Mouse (Mus musculus) liver, adult 2 months (tissue): ENCODE results near the gene Fmo6.

ENCODE experiments used
- CTCF ChIP-seq: fragments of 200-500 bp; IDR thresholded peaks from 2 replicates; pipeline ENCODE4 v1.5.1; 2011; ENCODE audit warnings: low read depth, low read length, control low read depth
- POLR2A ChIP-seq: fragments of 200-500 bp; IDR thresholded peaks from 2 replicates; pipeline ENCODE4 v1.6.1; 2011; ENCODE audit warnings: low read length, control low read depth; ENCODE audit not compliant: insufficient read depth; ENCODE audit errors: extremely low read depth

DNA sequence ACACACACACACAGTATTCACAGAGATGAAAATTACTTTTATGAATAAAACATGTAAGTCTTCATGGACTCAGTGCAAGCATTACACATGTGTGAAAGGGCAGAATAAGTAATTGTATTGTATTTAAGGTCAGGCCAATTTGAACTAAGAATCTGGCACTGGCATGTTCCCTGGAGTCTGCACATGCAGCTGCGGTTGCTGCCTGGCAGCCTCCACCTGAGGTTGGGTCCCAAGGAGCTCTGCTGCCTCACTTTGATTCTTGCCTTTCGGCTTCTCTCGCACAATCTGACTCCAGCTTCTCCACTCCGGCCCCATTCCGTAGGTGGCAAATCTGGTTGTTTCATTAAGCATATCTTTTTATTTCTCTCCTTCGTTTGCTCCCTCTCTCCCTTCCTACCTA lies 10.6 kb upstream of the Fmo6 start:
- TF ChIP-seq POLR2A, result no peak
- TF ChIP-seq CTCF, result no peak
